Mouse (Mus musculus) liver, postnatal 0 days (tissue): ENCODE measurements at regions not wholly inside any gene's neighbourhood (a gene's known extent, or its start where the extent isn't known, plus 50 kb on each side); places are given as distances from the start of the nearest gene placed in this dataset.

Source experiments
- ATAC-seq: fragments of 200-750 bp; cut with Nextera tagmentation; 2 replicates; pipeline ENCODE4 v1.8.0; 2017; ENCODE audit warnings: mild to moderate bottlenecking, moderate library complexity
- DNase-seq: peaks from one replicate; pipeline ENCODE4 v3.0.0-alpha.2; 2016
- H3K27ac ChIP-seq: fragments of 300-500 bp; sonication (generic); 2 replicates; pipeline ENCODE4 v1.5.1; 2014; ENCODE audit warnings: antibody characterized with exemption, moderate library complexity, mild to moderate bottlenecking, low read depth
- H3K27me3 ChIP-seq: fragments of 300-500 bp; sonication (generic); 2 replicates; pipeline ENCODE4 v1.6.1; 2014; ENCODE audit warnings: low read length, control low read depth, mixed read lengths; ENCODE audit not compliant: insufficient read depth
- H3K36me3 ChIP-seq: fragments of 300-500 bp; sonication (generic); replicated peaks from 2 replicates; pipeline ENCODE4 v1.6.1; 2014; ENCODE audit warnings: mild to moderate bottlenecking, control low read depth, low read length, moderate library complexity, mixed read lengths; ENCODE audit not compliant: insufficient read depth
- H3K4me1 ChIP-seq: fragments of 300-500 bp; sonication (generic); 2 replicates; pipeline ENCODE4 v1.6.1; 2014; ENCODE audit warnings: antibody characterized with exemption, mild to moderate bottlenecking, control low read depth; ENCODE audit not compliant: insufficient read depth
- H3K4me2 ChIP-seq: fragments of 300-500 bp; sonication (generic); 2 replicates; pipeline ENCODE4 v1.6.1; 2014; ENCODE audit warnings: low read depth, mild to moderate bottlenecking, low read length, moderate library complexity, mixed read lengths
- H3K4me3 ChIP-seq: fragments of 300-500 bp; sonication (generic); 2 replicates; pipeline ENCODE4 v1.5.1; 2014; ENCODE audit warnings: low read depth, low read length
- H3K9ac ChIP-seq: fragments of 300-500 bp; sonication (generic); replicated peaks from 2 replicates; pipeline ENCODE4 v1.6.1; 2014; ENCODE audit warnings: mild to moderate bottlenecking, moderate library complexity
- H3K9me3 ChIP-seq: fragments of 300-500 bp; sonication (generic); 2 replicates; pipeline ENCODE4 v1.6.1; 2016; ENCODE audit warnings: mild to moderate bottlenecking, control low read depth, low read length, mixed read lengths
- CTCF ChIP-seq: sonication (generic); IDR thresholded peaks from 2 replicates; pipeline ENCODE4 v1.5.1; 2016; ENCODE audit warnings: antibody characterized with exemption, low read depth
- EP300 ChIP-seq: IDR thresholded peaks from 2 replicates; pipeline ENCODE4 v1.6.1; 2016; ENCODE audit warnings: antibody characterized with exemption, low read depth, mild to moderate bottlenecking
- WGBS: fragments of 180-500 bp; shearing (Covaris S2); extraction: QIAGEN DNeasy Blood & Tissue Kit; methylation state at CpG from one replicate; pipeline ENCODE4 v1.1.7; 2014; ENCODE audit not compliant: insufficient replicate concordance; 5-methylcytosine and 5-hydroxymethylcytosine counted together

GRCm38 (mm10) chr15:67048621-67049020 is 547.9 kb upstream of the Lrrc6 start:
- Histone ChIP-seq H3K27ac (peak overlapping the region; percentile 16; the same call in 1 of the 2 replicates), H3K4me1 (peaks cover 33% of the 10 kb centered on the region), H3K9me3 (no peaks in the 10 kb centered on the region), H3K36me3 (no peaks in the 10 kb centered on the region), H3K9ac (no peak overlapping the region), H3K4me3 (no peak overlapping the region), H3K27me3 (no peaks in the 10 kb centered on the region), H3K4me2 (no peak overlapping the region)
- DNase-seq: no peak
- WGBS: 42% methylated on average over 4 of the region's 4 CpGs
- TF ChIP-seq EP300 (no peak), CTCF (no peak)
- peak; percentile 29; the same call in 1 of the 2 replicates for ATAC-seq

GRCm38 (mm10) chr15:67048148-67048547 is 547.4 kb upstream of the Lrrc6 start:
- 72% methylated on average over 5 of the region's 5 CpGs for WGBS
- Histone ChIP-seq H3K27ac (peak overlapping the region; percentile 16; the same call in 1 of the 2 replicates), H3K4me2 (no peak overlapping the region), H3K27me3 (no peaks in the 10 kb centered on the region), H3K36me3 (no peaks in the 10 kb centered on the region), H3K4me3 (no peak overlapping the region), H3K9me3 (no peaks in the 10 kb centered on the region), H3K4me1 (peaks cover 33% of the 10 kb centered on the region), H3K9ac (no peak overlapping the region)
- ATAC-seq (peak; percentile 68), DNase-seq (no peak)
- TF ChIP-seq EP300 (no peak), CTCF (no peak)

- WGBS: 64% methylated on average over 12 of the region's 12 CpGs
- TF ChIP-seq EP300: no peak
- TF ChIP-seq CTCF: no peak
Observed at GRCm38 (mm10) chr15:67045920-67046804, 545.5 kb upstream of the Lrrc6 start.

GRCm38 (mm10) chr15:67045329-67045728 is 544.6 kb upstream of the Lrrc6 start:
- H3K9ac ChIP-seq: no peak overlapping the region
- H3K9me3 ChIP-seq: no peaks in the 10 kb centered on the region
- peak; percentile 38 for ATAC-seq
- H3K36me3 ChIP-seq: no peaks in the 10 kb centered on the region
- peaks cover 36% of the 10 kb centered on the region for H3K4me1 ChIP-seq
- H3K4me2 ChIP-seq: no peak overlapping the region
- TF ChIP-seq CTCF: no peak
- TF ChIP-seq EP300: 0 out of 2 replicates have a peak, but pooled peaks have one; percentile 33
- no peaks in the 10 kb centered on the region for H3K27me3 ChIP-seq
- H3K4me3 ChIP-seq: no peak overlapping the region
- no peak for DNase-seq
- peak overlapping the region; percentile 6; the same call in 1 of the 2 replicates for H3K27ac ChIP-seq
- WGBS: 14% methylated on average over 3 of the region's 3 CpGs

More at GRCm38 (mm10) chr15:67045920-67046804, 545.5 kb upstream of the Lrrc6 start:
- Histone ChIP-seq H3K4me2 (no peak overlapping the region), H3K4me1 (peaks cover 33% of the 10 kb centered on the region), H3K9me3 (no peaks in the 10 kb centered on the region), H3K9ac (no peak overlapping the region), H3K36me3 (no peaks in the 10 kb centered on the region), H3K27me3 (no peaks in the 10 kb centered on the region), H3K27ac (no peak overlapping the region), H3K4me3 (no peak overlapping the region)
- ATAC-seq: no peak
- no peak for DNase-seq

- ATAC-seq (no peak), DNase-seq (no peak)
- no peak overlapping the region for H3K9ac ChIP-seq
- H3K4me3 ChIP-seq: no peak overlapping the region
- peak overlapping the region; percentile 6; the same call in 1 of the 2 replicates for H3K27ac ChIP-seq
- WGBS: 77% methylated on average over 4 of the region's 4 CpGs
- no peaks in the 10 kb centered on the region for H3K27me3 ChIP-seq
- TF ChIP-seq CTCF (no peak), EP300 (no peak)
- H3K36me3 ChIP-seq: no peaks in the 10 kb centered on the region
- no peak overlapping the region for H3K4me2 ChIP-seq
- no peaks in the 10 kb centered on the region for H3K9me3 ChIP-seq
- peaks cover 40% of the 10 kb centered on the region for H3K4me1 ChIP-seq
Observed at GRCm38 (mm10) chr15:67044806-67045205, 544.1 kb upstream of the Lrrc6 start.

- Histone ChIP-seq H3K27ac (no peak overlapping the region), H3K9me3 (no peaks in the 10 kb centered on the region), H3K4me2 (no peak overlapping the region), H3K27me3 (no peaks in the 10 kb centered on the region), H3K4me1 (peaks cover 34% of the 10 kb centered on the region), H3K36me3 (no peaks in the 10 kb centered on the region), H3K4me3 (no peak overlapping the region), H3K9ac (no peak overlapping the region)
- TF ChIP-seq CTCF (peak; percentile 62), EP300 (no peak)
- WGBS: 70% methylated on average over 2 of the region's 2 CpGs
- ATAC-seq (no peak), DNase-seq (no peak)
Observed at GRCm38 (mm10) chr15:67042131-67042530, 541.4 kb upstream of the Lrrc6 start.
